Mouse (Mus musculus): ENCODE measurements around the gene Elovl7.

The Elovl7 gene

DNA sequence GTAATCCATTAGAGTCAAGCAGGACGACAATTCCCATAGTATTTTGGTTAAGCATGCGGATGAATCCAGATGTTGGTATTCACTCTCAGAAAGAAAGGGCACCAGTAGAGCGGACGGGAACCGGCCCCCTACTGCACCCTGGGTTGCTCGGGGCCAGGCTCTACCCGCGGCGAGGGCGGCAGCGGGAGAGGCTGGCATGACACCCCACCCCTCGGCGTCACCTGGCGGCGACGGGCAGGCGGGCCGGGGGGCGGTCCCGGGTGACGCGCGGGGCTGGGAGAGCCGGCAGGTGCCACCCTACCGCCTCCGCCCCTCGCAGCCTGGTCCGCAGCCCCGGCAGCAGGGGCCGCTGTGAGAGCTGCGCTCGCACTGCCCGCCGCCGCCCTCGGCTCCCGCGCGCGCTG lies at the start of gene Elovl7:
TSS of gene Elovl7 (plus strand) at position 324 of the 404 bp plus-strand sequence.
- DNase-seq, result peak; percentile 79

DNA sequence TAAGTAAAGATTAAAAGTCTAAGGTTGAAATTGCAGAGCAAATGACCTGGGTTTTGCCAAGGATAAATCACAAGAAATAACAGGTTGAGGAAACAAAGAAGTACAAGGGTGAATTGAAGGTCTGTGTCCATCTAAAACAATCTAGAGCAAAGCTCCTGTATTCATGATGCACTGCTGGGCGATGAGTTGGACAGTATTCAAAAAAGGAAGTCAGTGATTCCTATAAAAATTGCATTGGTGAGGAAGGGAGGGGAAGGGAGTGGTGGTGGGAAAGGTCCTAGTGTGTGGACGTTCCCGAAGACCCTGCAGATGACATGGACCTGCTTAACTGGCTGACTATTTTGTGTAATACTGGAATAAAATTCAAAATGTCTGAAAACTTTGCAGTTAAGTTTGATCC lies 49.6 kb upstream of the Elovl7 start:
- peak; percentile 75 for DNase-seq

DNA sequence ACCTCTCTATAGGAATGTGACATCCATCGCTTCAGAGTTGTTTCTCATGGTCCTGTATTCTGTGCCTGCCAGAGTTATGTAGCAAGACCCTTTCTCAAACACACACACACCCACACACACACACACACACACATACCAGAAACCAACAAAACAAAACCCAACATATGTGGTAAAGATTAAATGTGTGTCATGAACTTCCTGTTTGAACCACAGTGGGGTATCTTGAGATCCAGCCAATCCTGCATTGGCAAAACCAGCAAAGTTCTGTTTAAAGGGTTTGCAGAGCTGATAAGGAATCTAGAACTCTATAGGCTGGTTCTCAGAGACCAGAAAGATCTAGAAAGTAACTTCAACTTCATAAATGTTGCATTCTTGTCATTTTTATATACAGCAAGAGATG lies 44.2 kb upstream of the Elovl7 start:
- DNase-seq, result no peak

DNA sequence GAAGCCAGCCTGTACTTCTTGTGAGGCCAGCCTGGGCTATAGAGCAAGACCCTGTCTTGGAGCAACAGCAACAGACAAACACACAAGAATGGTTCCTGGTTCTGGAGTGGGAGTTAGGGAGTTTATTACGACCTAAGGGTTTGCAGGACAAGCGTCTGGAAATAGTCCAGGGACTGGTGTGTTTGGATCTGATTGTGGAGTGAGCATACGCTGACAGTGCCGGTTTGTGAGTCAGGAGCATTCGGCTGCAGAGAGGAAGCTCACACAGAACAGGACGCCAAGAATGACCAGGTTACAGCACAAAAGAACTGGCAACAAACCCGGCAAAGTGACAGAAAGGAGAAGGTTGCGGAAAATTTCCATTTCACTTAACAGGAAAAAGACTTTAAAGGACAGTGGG lies 43.7 kb upstream of the Elovl7 start:
- peak; percentile 87 for DNase-seq

DNA sequence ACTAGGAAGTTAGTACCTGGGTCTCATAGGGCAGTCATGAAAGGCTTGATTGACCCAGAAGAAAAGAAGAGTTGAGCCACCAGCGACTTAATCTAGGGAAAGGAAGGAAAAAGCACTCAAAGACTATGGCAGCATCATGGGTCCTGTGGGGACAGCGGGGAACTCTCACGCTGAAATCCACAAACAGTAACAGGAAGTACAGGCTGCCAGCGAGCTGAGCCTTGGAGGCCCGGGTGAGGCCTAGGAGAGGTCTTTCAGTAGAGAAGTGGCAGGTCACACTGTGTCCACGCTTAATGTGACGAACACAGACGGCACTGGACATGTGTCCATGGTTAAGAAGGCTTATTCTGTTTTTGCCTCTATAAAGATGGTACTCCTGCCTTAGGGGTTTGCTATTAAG lies 34.6 kb upstream of the Elovl7 start:
- no peak for DNase-seq

DNA sequence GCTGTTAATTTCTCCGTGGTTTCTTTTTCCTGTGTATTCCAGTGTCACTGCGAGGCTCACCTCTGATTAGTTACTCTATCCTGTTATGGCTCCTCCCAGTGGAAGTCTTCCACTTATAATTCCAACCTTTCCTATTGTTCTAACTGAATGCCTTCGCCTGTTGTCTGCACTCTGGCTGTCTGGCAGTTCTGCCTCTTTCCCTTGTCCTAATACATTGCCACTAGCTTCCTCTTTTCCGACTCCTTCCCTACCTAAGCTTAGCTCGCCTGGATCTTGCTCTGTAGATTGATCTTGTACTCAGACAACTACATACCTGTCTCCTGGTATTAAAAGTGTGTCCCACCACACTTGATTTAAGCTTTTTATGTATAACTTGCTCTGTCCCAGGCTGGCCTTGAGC lies 33.4 kb upstream of the Elovl7 start:
- no peak for DNase-seq

DNA sequence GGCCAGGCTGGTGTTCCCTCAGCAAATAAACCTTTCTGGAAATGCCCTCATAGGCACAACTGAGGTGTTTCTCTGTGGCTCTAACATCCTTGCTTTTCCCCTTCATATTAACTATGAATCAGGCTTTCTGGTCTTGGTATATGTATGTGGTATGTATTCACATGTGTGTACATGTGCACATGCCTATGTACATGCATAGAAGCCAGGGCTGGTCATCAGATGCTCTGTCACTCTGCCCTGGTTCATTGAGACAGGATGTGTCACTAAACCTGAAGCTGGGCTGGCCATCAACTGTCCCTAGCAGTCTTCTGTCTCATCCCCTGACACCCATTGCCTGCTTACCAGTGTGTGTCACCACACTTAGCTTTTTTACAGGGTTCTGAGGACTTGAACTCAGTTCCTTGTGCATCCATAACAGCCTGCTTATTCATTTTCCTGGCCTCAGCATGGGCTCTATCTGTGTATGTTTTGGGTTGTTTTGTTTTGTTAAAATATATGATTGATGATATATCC lies 29.4 kb upstream of the Elovl7 start:
- DNase-seq, result no peak

DNA sequence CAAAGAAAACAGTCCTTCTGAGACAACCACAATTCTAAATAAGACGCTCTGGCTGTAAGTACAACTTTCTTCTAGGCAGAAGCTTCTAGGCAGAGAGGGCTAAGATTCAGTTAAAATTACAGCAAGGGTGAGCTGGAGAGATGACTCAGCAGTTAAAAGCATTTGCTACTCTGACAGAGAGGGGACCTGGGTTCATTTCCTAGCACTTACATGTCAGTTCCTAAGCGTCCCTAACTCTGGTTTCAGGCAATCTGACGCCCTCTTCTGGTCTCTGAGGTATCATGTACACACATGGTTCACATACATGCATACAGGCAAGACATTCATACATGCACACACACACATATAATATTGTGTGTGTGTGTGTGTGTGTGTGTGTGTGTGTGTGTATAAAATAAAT lies 28.7 kb upstream of the Elovl7 start:
- no peak for DNase-seq

DNA sequence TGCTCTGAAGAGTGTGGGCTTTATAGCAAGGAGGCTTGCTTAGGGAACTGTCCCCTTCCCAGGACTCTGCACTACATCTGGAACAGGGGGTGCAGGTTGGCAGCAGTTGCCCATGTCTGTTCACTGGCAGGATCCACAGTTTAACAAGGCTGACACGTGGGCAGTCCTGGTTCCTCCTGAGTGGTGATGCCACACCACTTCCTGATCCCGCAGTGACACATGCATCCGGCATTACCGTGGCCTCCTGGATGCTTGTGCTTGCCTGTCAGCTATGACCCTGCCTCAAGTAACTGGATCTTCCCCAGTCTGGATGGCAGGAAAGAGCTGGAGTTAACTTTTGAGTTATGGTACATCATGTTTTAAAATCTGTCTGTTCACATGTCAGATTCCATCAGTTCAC lies 26.2 kb upstream of the Elovl7 start:
- DNase-seq, result no peak

DNA sequence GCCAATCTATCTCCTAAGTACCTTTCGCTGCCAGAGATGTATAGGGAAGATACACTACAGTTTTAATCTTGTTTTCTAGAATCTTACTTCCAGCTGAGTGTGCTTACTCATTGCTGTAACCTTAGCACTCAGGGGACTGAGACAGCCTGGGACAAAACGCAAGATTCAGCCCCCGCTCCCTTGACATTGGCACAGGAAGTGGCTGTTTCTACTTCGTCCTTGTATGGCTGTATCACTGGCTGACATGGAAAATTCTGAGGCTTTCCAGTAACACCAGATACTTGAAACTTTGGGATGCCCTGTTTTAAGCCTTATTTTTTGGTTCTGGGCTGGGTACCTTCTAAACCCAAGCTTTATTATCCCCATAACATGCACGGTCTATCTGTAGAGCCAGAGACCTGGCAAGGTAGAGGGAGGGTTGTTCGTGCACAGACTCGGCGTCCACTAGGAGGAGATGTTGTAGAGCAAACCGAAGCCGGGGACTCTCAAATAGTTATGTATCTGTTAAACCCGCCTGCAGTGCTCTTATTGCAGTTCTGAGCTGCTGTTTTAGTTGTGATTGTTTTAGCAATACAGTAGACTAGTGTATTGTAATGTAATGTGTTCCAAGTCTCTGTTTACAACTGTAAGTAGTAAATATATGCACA lies 23.0 kb upstream of the Elovl7 start:
- DNase-seq, result no peak

DNA sequence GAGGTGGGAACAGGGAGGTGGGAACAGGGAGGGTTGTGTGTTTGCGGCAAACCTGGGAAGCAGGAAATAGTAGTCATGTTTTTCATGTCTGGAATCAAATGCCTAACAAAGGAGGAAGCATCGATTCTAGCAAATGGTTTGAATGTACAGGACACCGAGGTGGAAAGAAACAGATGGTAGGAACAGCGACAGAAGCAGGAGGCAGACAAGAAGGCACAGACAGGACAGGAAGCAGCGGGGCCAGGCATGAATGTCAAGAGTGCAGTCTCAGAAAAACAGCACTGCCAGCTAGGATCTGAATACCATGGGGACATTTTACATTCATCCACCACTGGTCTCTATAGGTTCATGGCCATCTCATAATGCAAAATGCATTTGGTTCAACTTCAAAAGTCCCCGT lies 18.7 kb upstream of the Elovl7 start:
- DNase-seq, result peak; percentile 30

DNA sequence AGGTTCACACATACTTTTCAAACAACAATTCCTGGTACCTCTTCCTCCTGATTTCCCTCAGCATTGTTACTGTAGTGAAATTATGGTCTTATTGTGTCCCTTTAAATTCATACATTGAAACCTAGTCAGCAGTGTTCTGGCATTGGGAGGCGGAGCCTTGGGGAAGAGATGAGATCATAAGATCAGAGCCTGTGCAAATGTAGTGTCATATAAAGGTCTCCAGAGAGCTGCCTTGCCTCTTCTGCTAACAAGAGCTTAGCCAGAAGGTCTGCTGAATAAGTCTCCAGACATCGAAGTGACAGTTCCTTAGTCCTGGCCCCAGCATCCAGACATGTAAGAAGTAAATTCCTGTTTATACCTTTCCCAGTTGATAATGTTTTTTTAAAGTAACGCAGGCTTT lies 9.3 kb upstream of the Elovl7 start:
- DNase-seq, result no peak

DNA sequence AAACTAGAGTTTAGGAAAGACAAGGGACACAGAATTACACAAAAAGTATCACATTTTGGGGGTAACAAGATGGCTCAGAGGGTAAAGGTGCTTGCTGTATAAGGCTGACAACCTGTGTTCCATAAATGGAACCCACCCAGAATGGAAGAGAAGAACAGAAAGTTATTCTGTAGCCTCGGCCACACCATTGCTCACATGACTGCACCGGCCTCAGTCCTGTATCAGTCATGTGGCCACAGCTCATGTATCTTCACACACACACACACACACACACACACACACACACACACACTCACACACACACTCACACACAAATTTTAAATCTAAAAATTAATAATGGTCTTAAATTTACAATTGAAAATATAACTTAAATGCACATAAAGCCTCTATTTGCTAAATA lies 6.8 kb upstream of the Elovl7 start:
- DNase-seq, result no peak

DNA sequence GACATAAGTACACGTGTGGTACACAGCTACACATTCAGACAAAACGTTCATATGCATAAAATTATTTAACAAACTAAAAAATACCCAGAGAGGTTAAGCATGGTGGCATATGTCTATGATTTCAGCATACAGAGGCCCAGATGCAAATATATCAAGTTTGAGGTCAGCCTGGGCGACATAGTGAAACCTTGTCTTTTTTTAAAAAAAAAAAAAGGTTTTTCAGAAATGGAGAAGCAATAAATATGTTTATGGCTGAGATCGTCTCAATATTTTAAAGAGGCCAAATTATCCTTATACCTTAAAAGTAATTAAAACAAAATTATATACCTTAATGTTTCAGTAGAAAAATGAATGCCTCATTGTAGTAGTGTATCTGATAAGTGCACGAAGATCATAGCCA lies 6.1 kb upstream of the Elovl7 start:
- no peak for DNase-seq

DNA sequence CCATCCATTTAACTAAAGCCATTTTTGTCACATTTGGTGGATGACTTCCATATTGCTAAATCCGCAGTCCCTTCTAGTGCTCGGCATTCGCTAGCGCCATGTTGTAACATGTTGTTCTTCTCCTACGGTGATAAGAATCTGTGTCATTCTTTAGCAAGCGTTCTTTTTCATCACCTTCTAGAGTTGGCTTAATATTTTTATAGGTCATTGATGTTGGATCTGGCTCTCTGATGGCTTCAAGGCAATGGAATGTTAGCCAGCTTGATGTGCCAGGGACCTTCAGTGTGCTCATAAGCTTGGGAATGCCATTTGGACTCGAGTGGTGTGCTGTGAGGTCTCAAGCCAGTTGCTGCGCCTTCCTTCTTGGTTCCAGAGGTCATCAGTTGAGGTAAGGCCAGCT lies 3.2 kb upstream of the Elovl7 start:
- DNase-seq, result no peak

DNA sequence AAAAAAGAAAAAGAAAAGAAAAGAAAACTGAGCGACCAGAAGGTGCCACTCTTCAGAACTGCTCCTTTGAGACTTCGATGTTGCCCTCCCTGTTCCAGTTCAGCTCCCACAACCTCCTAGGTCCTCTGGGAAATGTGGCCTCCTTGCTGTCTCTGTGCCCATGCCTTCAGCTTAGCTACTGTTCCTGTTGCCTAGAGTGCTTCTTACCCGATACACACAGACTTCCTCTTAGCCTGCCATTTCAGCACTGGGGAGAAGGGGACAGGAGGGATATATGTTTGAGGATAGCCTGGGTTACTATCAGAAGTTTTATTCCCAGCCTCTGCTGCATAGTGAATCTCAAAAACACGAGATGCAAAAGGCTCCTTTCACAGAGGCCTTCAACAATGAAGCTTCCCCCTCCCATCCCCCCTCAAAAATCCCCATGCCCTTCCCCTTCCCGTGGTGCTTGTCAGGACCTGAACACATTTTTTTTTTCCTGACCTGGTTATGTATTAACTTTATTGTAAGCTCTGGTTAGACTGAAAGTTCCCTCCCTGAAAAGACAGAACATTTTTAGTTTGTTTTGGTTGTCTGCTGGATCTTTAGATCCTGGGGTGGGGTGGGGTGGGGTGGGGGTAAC lies 1.7 kb upstream of the Elovl7 start:
- DNase-seq, result no peak

DNA sequence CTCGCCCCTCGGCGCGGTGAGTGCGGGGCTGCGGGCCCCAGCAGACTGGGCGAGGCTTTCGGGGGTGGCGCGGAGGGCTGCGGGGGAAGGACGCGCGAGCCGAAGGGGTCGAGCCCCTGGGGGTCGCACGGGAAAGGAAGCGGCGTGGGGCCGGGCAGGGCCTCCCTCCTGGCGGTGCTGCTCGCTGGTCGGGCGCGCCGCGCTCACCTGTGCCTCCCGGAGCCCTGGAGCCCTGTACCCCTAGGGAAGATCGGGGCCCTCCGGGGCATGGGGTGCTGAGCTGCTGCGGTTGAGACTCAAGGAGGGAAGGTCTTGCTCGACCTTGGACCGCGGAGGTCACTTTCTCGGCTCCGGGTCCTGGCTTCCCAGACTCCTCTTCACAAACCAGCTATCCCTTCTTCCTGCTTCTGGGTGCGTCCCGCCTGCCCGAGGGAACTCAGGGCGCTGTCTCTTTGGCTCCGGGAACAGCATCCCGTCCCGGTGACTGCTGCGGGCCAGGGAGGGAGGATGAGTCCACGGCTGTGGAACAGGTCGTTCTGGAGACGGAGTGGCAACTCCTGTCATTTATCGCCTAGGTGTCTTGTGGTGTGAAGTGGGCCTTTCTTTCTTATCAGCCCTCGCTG lies 392 bp downstream of the Elovl7 start:
- peak; percentile 55 for DNase-seq

DNA sequence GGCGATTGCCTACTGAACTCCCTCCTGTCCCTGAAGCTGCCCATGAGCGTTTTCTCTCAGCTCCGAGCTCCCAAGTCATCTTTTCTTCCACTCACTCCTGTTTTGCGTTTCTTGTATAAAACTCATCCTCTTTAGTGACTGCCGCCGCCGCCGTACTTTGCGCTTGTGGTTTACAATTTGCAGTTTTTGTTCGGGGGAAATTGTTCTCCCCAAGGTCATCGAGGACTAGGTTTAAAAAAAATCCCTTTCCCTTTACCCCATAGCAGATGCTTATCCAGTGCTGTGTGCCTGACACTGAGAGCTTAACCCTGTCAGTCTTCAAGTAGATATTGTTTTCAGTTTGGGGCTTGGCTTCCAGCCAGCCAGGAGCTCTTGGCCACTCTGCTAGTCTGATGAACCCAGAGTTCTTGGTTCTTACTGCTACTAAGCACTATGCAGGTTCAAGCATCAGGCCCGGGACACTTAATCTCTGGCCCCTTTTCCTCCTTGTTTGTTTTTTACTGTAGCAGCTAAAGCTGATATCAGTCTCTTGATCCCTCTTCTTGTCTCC lies 1.1 kb downstream of the Elovl7 start:
- peak; percentile 31 for DNase-seq

DNA sequence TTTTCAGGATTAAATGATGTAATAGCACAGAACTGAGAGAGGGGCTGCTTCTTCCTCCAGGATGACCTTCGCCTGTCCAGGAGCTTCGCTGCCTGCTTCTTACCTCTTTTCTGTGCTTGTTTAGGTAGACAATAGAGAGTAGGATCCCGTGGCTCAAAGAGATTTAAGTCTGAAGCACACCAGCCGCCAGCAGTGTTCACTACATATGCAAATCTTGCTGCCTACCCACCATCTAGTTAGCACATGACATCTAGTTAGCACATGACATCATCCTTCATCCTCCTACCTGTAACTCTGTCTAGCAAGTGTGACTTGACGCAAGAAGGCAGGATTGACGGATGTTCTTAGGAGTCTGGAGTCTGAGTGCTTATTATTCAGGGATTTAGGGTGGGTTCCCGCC lies 5.6 kb downstream of the Elovl7 start:
- DNase-seq, result no peak

DNA sequence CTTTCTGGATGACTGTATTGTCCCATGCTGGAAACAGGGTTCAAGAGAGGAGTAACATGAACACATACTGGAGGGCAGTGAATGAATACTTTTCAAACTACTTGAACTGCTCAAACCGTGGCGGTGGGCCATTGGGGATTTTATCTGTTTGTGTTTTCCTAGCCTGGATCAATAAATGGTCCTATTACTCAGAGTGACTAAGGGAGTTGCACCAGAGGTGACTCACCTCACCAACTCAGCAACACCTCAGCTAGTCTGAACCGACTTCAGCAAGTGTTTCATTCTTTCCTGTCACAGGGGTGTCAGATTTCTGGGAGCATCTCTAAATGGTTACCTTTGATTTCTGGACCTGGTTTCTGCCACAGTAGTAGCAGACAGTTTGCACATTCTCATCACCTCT lies 15.0 kb downstream of the Elovl7 start:
- no peak for DNase-seq

DNA sequence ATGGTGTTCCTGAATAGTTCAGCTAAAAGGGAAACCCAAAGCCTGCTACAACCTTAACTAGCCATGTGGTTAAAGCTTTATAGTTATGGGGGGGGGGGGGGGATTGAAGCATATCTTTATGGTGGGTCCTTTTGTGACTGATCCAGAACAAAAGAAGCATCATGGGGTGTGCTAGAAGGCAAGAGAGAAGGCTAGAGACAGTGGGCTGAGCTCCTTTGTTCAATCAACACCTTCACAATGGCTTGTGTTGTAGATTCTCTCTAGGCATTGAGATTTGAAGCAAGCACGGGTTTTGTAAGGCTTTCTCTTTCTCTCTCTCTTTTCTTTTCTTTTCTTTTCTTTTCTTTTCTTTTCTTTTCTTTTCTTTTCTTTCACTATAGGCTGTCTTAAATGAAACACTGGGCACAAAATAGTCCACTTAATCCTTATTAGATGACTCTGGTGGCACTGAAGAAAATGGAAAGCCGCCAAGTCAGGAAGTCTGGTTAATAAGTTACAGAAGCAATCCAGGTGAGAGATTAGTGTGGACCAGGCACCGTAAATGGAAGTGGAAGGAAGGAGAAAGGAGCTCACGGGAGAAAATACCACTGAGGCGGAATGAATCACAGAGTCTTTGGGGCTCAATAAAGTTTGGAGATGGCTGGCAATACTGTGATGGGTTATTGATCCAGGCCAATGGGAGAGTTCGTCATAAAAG lies 15.6 kb downstream of the Elovl7 start:
- DNase-seq, result no peak

DNA sequence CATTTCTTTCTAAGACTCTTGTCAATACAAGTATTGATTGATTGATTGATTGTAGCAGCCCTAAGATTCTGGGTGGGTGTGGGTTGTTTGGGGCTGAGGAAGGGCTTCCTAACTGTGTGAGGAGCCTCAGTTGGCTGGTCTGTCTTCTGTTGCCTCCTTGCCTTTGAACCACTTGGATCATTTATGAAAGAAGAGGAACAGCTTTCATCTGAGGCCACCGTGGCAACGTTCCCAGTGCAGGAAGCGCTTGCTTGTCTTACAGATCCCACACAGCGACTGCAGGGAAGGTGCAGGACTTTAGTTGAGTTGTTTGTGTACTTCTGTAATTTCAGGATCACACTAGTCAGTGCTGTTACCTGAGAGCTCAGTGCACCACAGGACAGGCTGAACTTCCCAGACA lies 25.8 kb downstream of the Elovl7 start:
- DNase-seq, result no peak

DNA sequence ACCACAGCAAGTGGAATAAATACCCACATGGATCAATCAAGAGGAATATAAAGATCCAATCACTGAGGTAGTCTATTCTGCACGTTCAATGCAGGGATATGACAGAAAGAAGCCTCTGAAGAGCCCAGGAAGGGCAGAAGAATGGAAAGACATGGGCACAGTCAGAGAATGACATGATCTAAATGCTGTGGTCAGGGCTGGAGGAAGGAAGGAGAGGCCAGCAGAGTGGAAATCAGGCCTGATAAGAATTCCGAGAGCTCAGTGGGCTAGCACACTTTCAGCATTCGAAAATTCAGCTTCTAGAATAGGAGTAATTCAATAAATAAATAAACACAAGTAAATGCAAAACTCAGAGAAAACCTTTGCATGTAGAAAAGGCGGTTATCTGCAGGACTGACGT lies 27.5 kb downstream of the Elovl7 start:
- DNase-seq, result no peak

Data from cerebellum, adult 9-10 months (tissue).